Mouse (Mus musculus) spleen, adult 2 months (tissue): ENCODE measurements around the gene Dnajc8.

Experiments used
- CTCF ChIP-seq: fragments of 200-500 bp; IDR thresholded peaks from 2 replicates; pipeline ENCODE4 v1.5.1; 2011; ENCODE audit warnings: mild to moderate bottlenecking, inconsistent platforms; ENCODE audit not compliant: insufficient read depth, insufficient read length, insufficient replicate concordance; ENCODE audit errors: extremely low read depth
- POLR2A ChIP-seq: fragments of 200-500 bp; IDR thresholded peaks from 2 replicates; pipeline ENCODE4 v1.6.1; 2011; ENCODE audit warnings: low read depth, low read length, inconsistent platforms

GRCm38 (mm10) chr4:132507210-132507609, 28.1 kb upstream of the Dnajc8 start:
- no peak for TF ChIP-seq CTCF
- no peak for TF ChIP-seq POLR2A
